Mouse (Mus musculus) liver, adult 2 months (tissue): Measurements from ENCODE around the gene Utrn. TPM values are rescaled to one million over a fixed set of nuclear protein-coding genes. Genes with fewer than 3 reads are reported as not detected.

Source experiments
- DNase-seq: peaks from one replicate; pipeline ENCODE4 v3.0.0-alpha.2; 2011; ENCODE audit warnings: low read depth, low spot score; ENCODE audit errors: extremely low read depth
- H3K27ac ChIP-seq: fragments of 200-500 bp; replicated peaks from 2 replicates; pipeline ENCODE4 v1.5.1; 2012; ENCODE audit warnings: low read depth, mild to moderate bottlenecking, control low read depth, inconsistent platforms, low read length; ENCODE audit not compliant: insufficient read depth
- H3K27me3 ChIP-seq: fragments of 200-500 bp; 2 replicates; pipeline ENCODE4 v1.6.1; 2012; ENCODE audit warnings: mild to moderate bottlenecking, moderate library complexity, low read length, inconsistent platforms; ENCODE audit not compliant: control insufficient read depth, insufficient read depth
- H3K36me3 ChIP-seq: fragments of 200-500 bp; 2 replicates; pipeline ENCODE4 v1.6.1; 2012; ENCODE audit warnings: low read length, inconsistent platforms; ENCODE audit not compliant: control insufficient read depth, insufficient read depth
- H3K4me1 ChIP-seq: fragments of 200-500 bp; 2 replicates; pipeline ENCODE4 v1.6.1; 2011; ENCODE audit warnings: low read length; ENCODE audit not compliant: control insufficient read depth, insufficient read depth
- H3K4me3 ChIP-seq: fragments of 200-500 bp; 2 replicates; pipeline ENCODE4 v1.5.1; 2011; ENCODE audit warnings: low read depth, mild to moderate bottlenecking, control low read depth, low read length, moderate library complexity; ENCODE audit not compliant: insufficient read depth
- H3K79me2 ChIP-seq: fragments of 200-500 bp; 2 replicates; pipeline ENCODE4 v1.6.1; 2012; ENCODE audit warnings: inconsistent platforms, mild to moderate bottlenecking, low read length, moderate library complexity; ENCODE audit not compliant: control insufficient read depth, insufficient read depth
- H3K9ac ChIP-seq: fragments of 200-500 bp; 2 replicates; pipeline ENCODE4 v1.6.1; 2012; ENCODE audit warnings: low read depth, mild to moderate bottlenecking, control low read depth, inconsistent platforms, low read length
- CTCF ChIP-seq: fragments of 200-500 bp; IDR thresholded peaks from 2 replicates; pipeline ENCODE4 v1.5.1; 2011; ENCODE audit warnings: low read depth, low read length, control low read depth
- POLR2A ChIP-seq: fragments of 200-500 bp; IDR thresholded peaks from 2 replicates; pipeline ENCODE4 v1.6.1; 2011; ENCODE audit warnings: low read length, control low read depth; ENCODE audit not compliant: insufficient read depth; ENCODE audit errors: extremely low read depth
- WGBS: fragments of 180-500 bp; shearing (Covaris S2); methylation state at CpG from one replicate; pipeline ENCODE4 v1.1.7; 2018; 5-methylcytosine and 5-hydroxymethylcytosine counted together
- polyA plus RNA-seq: library from polyadenylated mRNA; depleted of rRNA; stranded (reverse); fragments of >200 nt; gene quantifications from 2 replicates; pipeline ENCODE4 v1.2.3, GENCODE M21; 2012
- total RNA-seq: library from RNA; depleted of rRNA; stranded (reverse); fragments of >200 nt; gene quantifications from 2 replicates; pipeline ENCODE4 v1.2.3, GENCODE M21; 2014

Gene Utrn
- total and polyA plus RNA-seq, 2 experiments, result 5.9 to 25.7 TPM

GRCm38 (mm10) chr10:12735695-12736094 lies 133.5 kb downstream of the Utrn start:
- 100% methylated on average over 1 of the region's 1 CpGs for WGBS
- Histone ChIP-seq H3K4me3 (no peak overlapping the region), H3K27ac (no peak overlapping the region), H3K4me1 (no peaks in the 10 kb centered on the region), H3K27me3 (no peaks in the 10 kb centered on the region), H3K36me3 (peaks cover 33% of the 10 kb centered on the region), H3K79me2 (no peaks in the 10 kb centered on the region), H3K9ac (no peak overlapping the region)
- DNase-seq, result peak; percentile 11
- TF ChIP-seq CTCF, result no peak
- TF ChIP-seq POLR2A, result no peak

GRCm38 (mm10) chr10:12731459-12731858 lies 137.7 kb downstream of the Utrn start:
- H3K36me3 ChIP-seq, result peaks cover 36% of the 10 kb centered on the region
- no peaks in the 10 kb centered on the region for H3K27me3 ChIP-seq
- no peak overlapping the region for H3K4me3 ChIP-seq
- no peak overlapping the region for H3K9ac ChIP-seq
- H3K27ac ChIP-seq, result no peak overlapping the region
- H3K4me1 ChIP-seq, result no peaks in the 10 kb centered on the region
- DNase-seq, result no peak
- TF ChIP-seq POLR2A, result no peak
- TF ChIP-seq CTCF, result no peak
- H3K79me2 ChIP-seq, result no peaks in the 10 kb centered on the region
- 89% methylated on average over 5 of the region's 5 CpGs for WGBS

DNA sequence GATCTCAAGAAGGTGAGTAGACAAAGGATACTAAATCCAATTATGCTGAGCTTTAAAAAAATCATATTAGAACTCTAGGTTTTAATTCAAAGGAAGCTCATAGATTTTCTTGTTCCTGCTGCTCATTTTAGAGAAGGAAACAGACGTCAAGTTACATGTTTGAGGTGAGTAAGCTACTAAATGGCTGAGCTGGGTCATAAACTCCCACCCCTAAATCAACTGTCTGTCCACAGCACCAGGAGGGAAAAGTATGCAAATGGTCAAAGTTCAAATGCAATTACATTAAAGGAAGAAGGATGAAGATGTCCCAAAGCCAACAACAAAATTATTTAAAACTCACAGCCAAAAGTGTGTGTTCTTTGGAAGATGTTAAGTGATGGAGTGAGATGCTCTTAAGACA lies 139.5 kb downstream of the Utrn start:
- Histone ChIP-seq H3K79me2 (no peaks in the 10 kb centered on the region), H3K4me3 (no peak overlapping the region), H3K27me3 (no peaks in the 10 kb centered on the region), H3K36me3 (peaks cover 28% of the 10 kb centered on the region), H3K4me1 (no peaks in the 10 kb centered on the region), H3K27ac (no peak overlapping the region), H3K9ac (no peak overlapping the region)
- no peak for DNase-seq
- WGBS, result 69% methylated on average over 1 of the region's 1 CpGs
- TF ChIP-seq CTCF (no peak), POLR2A (no peak)

GRCm38 (mm10) chr10:12729033-12729432 lies 140.1 kb downstream of the Utrn start:
- Histone ChIP-seq H3K9ac (no peak overlapping the region), H3K4me1 (no peaks in the 10 kb centered on the region), H3K27me3 (no peaks in the 10 kb centered on the region), H3K79me2 (no peaks in the 10 kb centered on the region), H3K36me3 (peaks cover 22% of the 10 kb centered on the region; the same call in 1 of the 2 replicates), H3K4me3 (no peak overlapping the region), H3K27ac (no peak overlapping the region)
- 81% methylated on average over 5 of the region's 5 CpGs for WGBS
- TF ChIP-seq POLR2A (no peak), CTCF (no peak)
- no peak for DNase-seq

DNA sequence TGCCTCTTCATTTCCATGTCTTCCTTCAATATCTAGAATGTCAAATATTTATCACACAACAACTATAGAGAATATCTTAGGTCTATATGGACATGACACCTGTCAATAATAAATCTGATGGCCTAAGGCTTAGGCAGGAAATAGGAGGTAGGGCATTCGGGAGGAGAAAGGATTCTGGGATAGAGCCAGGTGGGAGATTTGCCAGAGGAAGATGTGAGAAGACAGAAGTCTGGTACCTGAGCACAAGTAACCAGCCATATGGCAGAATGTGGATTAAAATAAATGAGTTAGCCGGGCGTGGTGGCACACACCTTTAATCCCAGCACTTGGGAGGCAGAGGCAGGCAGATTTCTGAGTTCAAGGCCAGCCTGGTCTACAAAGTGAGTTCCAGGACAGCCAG lies 141.3 kb downstream of the Utrn start:
- Histone ChIP-seq H3K4me1 (no peaks in the 10 kb centered on the region), H3K36me3 (peaks cover 19% of the 10 kb centered on the region; the same call in 1 of the 2 replicates), H3K27me3 (no peaks in the 10 kb centered on the region), H3K9ac (no peak overlapping the region), H3K4me3 (no peak overlapping the region), H3K79me2 (no peaks in the 10 kb centered on the region), H3K27ac (no peak overlapping the region)
- TF ChIP-seq POLR2A (no peak), CTCF (no peak)
- no peak for DNase-seq
- WGBS, result 90% methylated on average over 3 of the region's 3 CpGs

DNA sequence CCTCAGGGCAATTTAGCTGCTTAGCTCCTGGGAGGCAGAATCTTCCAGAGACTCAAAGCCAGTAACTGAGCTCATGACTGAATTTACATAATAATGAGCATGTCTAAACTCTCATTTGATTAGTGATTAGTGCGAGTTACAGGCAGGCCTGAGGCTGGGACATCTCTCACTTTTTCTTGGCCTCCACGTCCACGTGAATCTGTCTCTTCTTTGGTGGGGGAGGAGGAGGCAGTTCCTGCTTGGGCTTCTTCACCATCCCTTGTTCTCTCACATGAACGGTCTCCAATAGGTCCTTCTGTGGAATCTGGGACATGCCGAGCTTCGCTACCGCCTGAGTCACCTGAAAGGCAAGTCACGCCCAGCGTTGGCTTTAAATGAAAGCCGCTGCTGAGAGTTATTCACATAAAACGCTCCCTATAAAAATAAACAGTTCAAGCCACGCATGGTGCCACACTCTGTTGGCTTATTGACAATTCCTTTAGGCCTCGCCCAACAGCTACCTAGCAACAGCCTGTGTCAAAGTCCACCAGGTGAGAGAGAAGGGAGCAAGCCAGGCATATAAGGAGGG lies 143.0 kb downstream of the Utrn start:
- 54% methylated on average over 13 of the region's 13 CpGs for WGBS
- peak; percentile 58 for DNase-seq
- Histone ChIP-seq H3K9ac (no peak overlapping the region), H3K36me3 (peaks cover 21% of the 10 kb centered on the region; the same call in 1 of the 2 replicates), H3K27me3 (no peaks in the 10 kb centered on the region), H3K27ac (no peak overlapping the region), H3K4me3 (no peak overlapping the region), H3K79me2 (no peaks in the 10 kb centered on the region), H3K4me1 (no peaks in the 10 kb centered on the region)
- no peak for TF ChIP-seq POLR2A
